Mouse (Mus musculus) gonadal fat pad, adult 2 months (tissue): ENCODE data around the gene Dclre1a. TPM values are rescaled to one million over a fixed set of nuclear protein-coding genes. Genes with fewer than 3 reads are reported as not detected.

Experiments
- DNase-seq: peaks from one replicate; pipeline ENCODE4 v3.0.0-alpha.2; 2012; ENCODE audit warnings: low read depth
- polyA plus RNA-seq: library from polyadenylated mRNA; depleted of rRNA; stranded (reverse); fragments of >200 nt; gene quantifications from 2 replicates; pipeline ENCODE4 v1.2.3, GENCODE M21; 2012; rRNA removed

Dclre1a gene
- polyA plus RNA-seq, 1 experiment, result 8.3 TPM

DNA sequence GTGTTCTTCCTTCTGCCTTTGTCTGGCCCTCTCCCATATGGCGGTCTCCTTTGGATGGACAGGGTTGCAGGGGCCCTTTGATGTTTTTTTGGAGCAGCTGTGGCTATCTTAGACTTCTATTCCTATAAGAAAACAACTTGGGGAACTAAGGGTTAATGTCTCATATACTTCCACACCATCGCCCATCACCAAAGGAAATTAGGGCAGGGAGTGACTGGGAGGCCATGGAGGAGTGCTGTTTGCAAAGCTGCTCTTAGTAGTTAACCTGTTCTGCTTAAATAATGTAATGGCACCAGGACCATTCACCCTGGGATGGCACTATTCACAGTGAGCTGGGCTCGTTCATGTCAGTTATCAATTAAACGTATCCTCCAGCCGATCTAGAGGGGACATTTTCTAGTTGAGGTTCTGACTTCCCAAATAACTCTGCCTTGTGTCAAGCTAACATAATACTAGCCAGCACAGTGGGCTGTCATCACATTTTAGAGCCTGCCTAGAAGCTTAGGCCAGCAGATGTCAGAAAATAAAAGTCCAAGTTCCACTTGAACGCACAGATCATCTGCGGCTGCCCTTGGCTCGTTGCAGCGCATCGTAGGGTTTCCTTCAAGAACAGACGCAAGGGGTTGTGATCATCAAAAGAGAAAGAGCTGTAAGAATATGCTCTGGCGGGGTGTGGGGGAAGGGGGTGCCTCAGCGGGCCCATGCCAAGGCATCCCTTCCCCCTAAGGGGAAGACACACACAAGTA is 63.2 kb downstream of the Dclre1a start:
- no peak for DNase-seq

Other genes starting within 250 kb of the Dclre1a start
- 0.66 and 1.1 TPM in 2 replicates for gene Nrap, start 158.2 kb downstream of the Dclre1a start, polyA plus RNA-seq
- gene Casp7, start 151.1 kb downstream of the Dclre1a start, polyA plus RNA-seq, result 16.6 and 17.7 TPM in 2 replicates
- gene Plekhs1, start 86.6 kb downstream of the Dclre1a start, polyA plus RNA-seq, result 5.7 and 6.5 TPM in 2 replicates
- gene Nhlrc2, start within 50 bp of the Dclre1a start, polyA plus RNA-seq, result 10.0 and 10.3 TPM in 2 replicates
- gene Adrb1, start 174.0 kb upstream of the Dclre1a start, polyA plus RNA-seq, result 2.3 and 2.7 TPM in 2 replicates